Mouse (Mus musculus): ENCODE measurements at regions not wholly inside any gene's neighbourhood (a gene's known extent, or its start where the extent isn't known, plus 50 kb on each side); places are given as distances from the start of the nearest gene placed in this dataset.
"Not testable (repeated sequence)": the region's sequence is repeated elsewhere in the genome, so short reads cannot be mapped to it uniquely, and the experiment has no call there.

- no peak for DNase-seq (ENCODE audit: low spot score)
Measured at GRCm38 (mm10) chr16:55758707-55759067, 80.0 kb downstream of the Nfkbiz start.

GRCm38 (mm10) chr16:55757952-55758706 lies 80.6 kb downstream of the Nfkbiz start:
- DNase-seq (ENCODE audit: low spot score) = no peak

GRCm38 (mm10) chr16:55757422-55757815 lies 81.3 kb downstream of the Nfkbiz start:
- not testable (repeated sequence) for DNase-seq (ENCODE audit: low spot score)

- DNase-seq (ENCODE audit: low spot score) = no peak
Measured at GRCm38 (mm10) chr16:55756764-55757421, 81.8 kb downstream of the Nfkbiz start.

GRCm38 (mm10) chr16:55755309-55755832 lies 83.3 kb downstream of the Nfkbiz start:
- DNase-seq (ENCODE audit: low spot score) = no peak

- DNase-seq (ENCODE audit: low spot score) = no peak
Measured at GRCm38 (mm10) chr16:55754092-55754763, 84.5 kb downstream of the Nfkbiz start.

GRCm38 (mm10) chr16:55753380-55753779 lies 85.3 kb downstream of the Nfkbiz start:
- DNase-seq (ENCODE audit: low spot score) = no peak

- no peak for DNase-seq (ENCODE audit: low spot score)
Measured at GRCm38 (mm10) chr16:55747250-55747649, 91.4 kb downstream of the Nfkbiz start.

GRCm38 (mm10) chr16:55746159-55746558 lies 92.5 kb downstream of the Nfkbiz start:
- no peak for DNase-seq (ENCODE audit: low spot score)

GRCm38 (mm10) chr16:55745094-55745493 lies 93.6 kb downstream of the Nfkbiz start:
- DNase-seq (ENCODE audit: low spot score) = no peak

GRCm38 (mm10) chr16:55741099-55741863 lies 97.4 kb downstream of the Nfkbiz start:
- no peak for DNase-seq (ENCODE audit: low spot score)

- no peak for DNase-seq (ENCODE audit: low spot score)
Measured at GRCm38 (mm10) chr16:55738741-55739140, 100.0 kb downstream of the Nfkbiz start.

- DNase-seq (ENCODE audit: low spot score) = no peak
Measured at GRCm38 (mm10) chr16:55735476-55735968, 103.2 kb downstream of the Nfkbiz start.

- no peak for DNase-seq (ENCODE audit: low spot score)
Measured at GRCm38 (mm10) chr16:55734301-55734700, 104.4 kb downstream of the Nfkbiz start.

GRCm38 (mm10) chr16:55733751-55734150 lies 104.9 kb downstream of the Nfkbiz start:
- no peak for DNase-seq (ENCODE audit: low spot score)

GRCm38 (mm10) chr16:55731003-55731402 lies 107.7 kb downstream of the Nfkbiz start:
- no peak for DNase-seq (ENCODE audit: low spot score)

GRCm38 (mm10) chr16:55726538-55726937 lies 112.2 kb downstream of the Nfkbiz start:
- DNase-seq (ENCODE audit: low spot score) = no peak

GRCm38 (mm10) chr16:55720430-55720829 lies 118.3 kb downstream of the Nfkbiz start:
- no peak for DNase-seq (ENCODE audit: low spot score)

- no peak for DNase-seq (ENCODE audit: low spot score)
Measured at GRCm38 (mm10) chr16:55710017-55710416, 128.7 kb downstream of the Nfkbiz start.

- DNase-seq (ENCODE audit: low spot score) = no peak
Measured at GRCm38 (mm10) chr16:55706502-55706901, 132.2 kb downstream of the Nfkbiz start.

GRCm38 (mm10) chr16:55698489-55698892 lies 140.2 kb downstream of the Nfkbiz start:
- DNase-seq (ENCODE audit: low spot score) = no peak

- no peak for DNase-seq (ENCODE audit: low spot score)
Measured at GRCm38 (mm10) chr16:55691069-55691468, 147.6 kb downstream of the Nfkbiz start.

All from c-Kit-positive CD71-positive TER-119-positive erythroid progenitor cells, embryonic 14.5 days (primary cell).